Mouse (Mus musculus) layer of hippocampus, adult 9-11 months (tissue): ENCODE results near the gene Fzr1.

ENCODE experiments used
- DNase-seq: peaks from one replicate; pipeline ENCODE4 v3.0.0; 2022

The Fzr1 gene

GRCm38 (mm10) chr10:81350351-81351063, 27.8 kb downstream of the Fzr1 start, which contains the start of gene Hmg20b:
TSS of gene Hmg20b (minus strand) at chr10:81350480.
- DNase-seq, result peak; percentile 99

- no peak for DNase-seq
Measured at GRCm38 (mm10) chr10:81349961-81350350, 28.4 kb downstream of the Fzr1 start.

- DNase-seq, result no peak
Measured at GRCm38 (mm10) chr10:81349146-81349545, 29.2 kb downstream of the Fzr1 start.

GRCm38 (mm10) chr10:81346453-81347067, 31.8 kb downstream of the Fzr1 start:
- no peak for DNase-seq

GRCm38 (mm10) chr10:81345162-81345534, 33.2 kb downstream of the Fzr1 start:
- no peak for DNase-seq

GRCm38 (mm10) chr10:81344421-81345161, 33.7 kb downstream of the Fzr1 start:
- no peak for DNase-seq

GRCm38 (mm10) chr10:81342686-81343505, 35.4 kb downstream of the Fzr1 start, which contains the start of gene Gipc3:
TSS of gene Gipc3 (minus strand) at chr10:81343266.
- DNase-seq, result no peak

GRCm38 (mm10) chr10:81341333-81341949, 36.9 kb downstream of the Fzr1 start:
- no peak for DNase-seq

- DNase-seq, result no peak
Measured at GRCm38 (mm10) chr10:81340551-81341332, 37.6 kb downstream of the Fzr1 start.

- no peak for DNase-seq
Measured at GRCm38 (mm10) chr10:81336558-81336957, 41.8 kb downstream of the Fzr1 start.

- no peak for DNase-seq
Measured at GRCm38 (mm10) chr10:81335393-81336340, 42.6 kb downstream of the Fzr1 start.

- no peak for DNase-seq
Measured at GRCm38 (mm10) chr10:81334324-81334723, 44.0 kb downstream of the Fzr1 start.

GRCm38 (mm10) chr10:81332277-81332676, 46.0 kb downstream of the Fzr1 start:
- no peak for DNase-seq

GRCm38 (mm10) chr10:81330007-81330406, 48.3 kb downstream of the Fzr1 start:
- no peak for DNase-seq

GRCm38 (mm10) chr10:81329194-81329975, 48.9 kb downstream of the Fzr1 start:
- no peak for DNase-seq

- DNase-seq, result no peak
Measured at GRCm38 (mm10) chr10:81328386-81328785, 49.9 kb downstream of the Fzr1 start, which contains the start of gene Tbxa2r. TSS of gene Tbxa2r (plus strand) at chr10:81328731.

GRCm38 (mm10) chr10:81327959-81328358, 50.4 kb downstream of the Fzr1 start:
- no peak for DNase-seq

- no peak for DNase-seq
Measured at GRCm38 (mm10) chr10:81326858-81327257, 51.5 kb downstream of the Fzr1 start.

- no peak for DNase-seq
Measured at GRCm38 (mm10) chr10:81325781-81326180, 52.5 kb downstream of the Fzr1 start.
